Mouse (Mus musculus): ENCODE data around the gene Unc13d. TPM values are rescaled to one million over a fixed set of nuclear protein-coding genes. Genes with fewer than 3 reads are reported as not detected.
A peak's percentile ranks its signal among the peaks of the same experiment; 100 is the strongest.

Gene Unc13d
- polyA plus RNA-seq, 1 experiment from 2014 or later, result 0.19 TPM

DNA sequence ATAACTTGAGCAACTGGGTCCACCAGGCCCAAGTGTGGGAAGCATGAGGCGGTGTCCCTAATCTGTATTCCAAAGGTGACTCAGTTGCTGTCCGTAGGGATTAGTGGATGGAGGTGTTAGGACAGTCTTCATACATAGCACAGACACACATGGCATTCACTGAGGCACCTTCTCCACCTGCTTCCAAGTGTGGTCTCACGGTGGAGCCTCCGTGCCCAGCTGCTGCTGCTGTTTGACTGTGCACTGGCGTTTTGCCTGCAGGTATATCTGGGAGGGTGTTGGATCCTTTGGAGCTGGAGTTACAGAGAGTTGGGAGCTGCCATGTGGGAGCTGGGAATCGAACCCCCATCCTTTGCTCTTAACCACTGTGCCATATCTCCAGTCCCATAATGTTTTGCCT lies 43.2 kb downstream of the Unc13d start:
- ATAC-seq, result no peak
- DNase-seq (ENCODE audit: low spot score), result no peak
- 94% methylated on average over 6 of the region's 6 CpGs for WGBS
- peaks cover 10% of the 10 kb centered on the region for H3K4me1 ChIP-seq (ENCODE audit: control insufficient read depth, insufficient read depth, low read length)
- H3K4me2 ChIP-seq (ENCODE audit: low read length), result no peak overlapping the region
- no peaks in the 10 kb centered on the region for H3K9me3 ChIP-seq (replicated peaks; ENCODE audit: control insufficient read depth, low read length)
- H3K27me3 ChIP-seq (replicated peaks; ENCODE audit: control insufficient read depth, insufficient read depth, low read length), result no peaks in the 10 kb centered on the region
- no peak overlapping the region for H3K9ac ChIP-seq (ENCODE audit: low read length)
- peaks cover 22% of the 10 kb centered on the region for H3K36me3 ChIP-seq (ENCODE audit: control insufficient read depth, insufficient read depth, low read length)
- no peak overlapping the region for H3K4me3 ChIP-seq (ENCODE audit: low read depth, low read length)
- H3K27ac ChIP-seq (ENCODE audit: low read depth, low read length), result no peak overlapping the region

DNA sequence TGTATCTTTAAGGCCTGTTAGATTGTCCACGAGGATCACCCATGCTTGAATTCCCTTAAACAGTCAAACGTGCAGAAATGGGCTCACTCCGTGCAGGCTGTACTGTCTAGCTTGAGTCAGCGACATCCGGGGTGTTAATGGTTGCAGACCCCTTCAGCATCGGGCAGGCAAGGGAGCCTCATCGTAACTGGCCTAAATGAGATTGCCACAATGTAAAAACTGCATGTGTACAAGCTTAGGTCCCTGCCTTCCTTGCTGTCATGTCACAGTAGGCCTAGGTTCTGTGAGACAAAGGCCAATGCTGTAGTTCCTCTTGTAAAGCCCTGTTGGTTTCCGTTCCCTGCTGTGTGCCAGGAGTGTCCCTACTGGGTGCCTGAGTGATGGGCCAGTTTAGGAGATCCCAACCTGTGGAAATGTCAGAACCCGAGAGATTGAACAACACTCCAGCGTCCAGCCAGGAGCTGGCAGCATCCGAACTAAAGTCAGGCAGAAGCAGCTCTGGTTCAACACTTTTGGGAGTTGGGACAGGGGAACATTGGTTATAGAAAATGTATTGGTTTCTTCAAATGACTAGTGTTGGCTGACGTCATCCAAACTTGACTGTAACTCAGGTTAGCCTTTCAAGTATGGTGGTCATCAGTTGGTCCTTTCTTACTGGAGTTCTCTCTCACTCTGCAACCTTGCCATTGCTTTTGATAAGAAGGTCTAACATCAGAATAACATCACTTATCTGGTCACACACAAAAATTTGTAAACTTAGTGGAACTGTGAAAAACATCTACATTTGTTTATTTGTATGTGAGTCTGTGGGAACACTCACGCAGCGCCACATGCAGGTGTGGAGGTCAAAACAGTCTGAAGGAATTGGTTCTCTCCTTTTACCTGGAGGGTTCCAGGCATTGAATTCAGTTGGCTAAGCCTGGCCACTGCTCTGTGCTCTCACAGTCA lies 46.6 kb downstream of the Unc13d start:
- Histone ChIP-seq H3K4me1 (ENCODE audit: control insufficient read depth, insufficient read depth, low read length) (peaks cover 12% of the 10 kb centered on the region), H3K36me3 (ENCODE audit: control insufficient read depth, insufficient read depth, low read length) (0 out of 2 replicates have a peak, but pooled peaks cover 7% of the 10 kb centered on the region), H3K27ac (ENCODE audit: low read depth, low read length) (peak overlapping the region; percentile 98), H3K9me3 (replicated peaks; ENCODE audit: control insufficient read depth, low read length) (no peaks in the 10 kb centered on the region), H3K27me3 (replicated peaks; ENCODE audit: control insufficient read depth, insufficient read depth, low read length) (no peaks in the 10 kb centered on the region), H3K4me3 (ENCODE audit: low read depth, low read length) (peak overlapping the region; percentile 70), H3K9ac (ENCODE audit: low read length) (peak overlapping the region; percentile 89), H3K4me2 (ENCODE audit: low read length) (peak overlapping the region; percentile 94)
- DNase-seq (ENCODE audit: low spot score), result peak; percentile 56
- ATAC-seq, result peak; percentile 17
- 26% methylated on average over 14 of the region's 14 CpGs for WGBS

DNA sequence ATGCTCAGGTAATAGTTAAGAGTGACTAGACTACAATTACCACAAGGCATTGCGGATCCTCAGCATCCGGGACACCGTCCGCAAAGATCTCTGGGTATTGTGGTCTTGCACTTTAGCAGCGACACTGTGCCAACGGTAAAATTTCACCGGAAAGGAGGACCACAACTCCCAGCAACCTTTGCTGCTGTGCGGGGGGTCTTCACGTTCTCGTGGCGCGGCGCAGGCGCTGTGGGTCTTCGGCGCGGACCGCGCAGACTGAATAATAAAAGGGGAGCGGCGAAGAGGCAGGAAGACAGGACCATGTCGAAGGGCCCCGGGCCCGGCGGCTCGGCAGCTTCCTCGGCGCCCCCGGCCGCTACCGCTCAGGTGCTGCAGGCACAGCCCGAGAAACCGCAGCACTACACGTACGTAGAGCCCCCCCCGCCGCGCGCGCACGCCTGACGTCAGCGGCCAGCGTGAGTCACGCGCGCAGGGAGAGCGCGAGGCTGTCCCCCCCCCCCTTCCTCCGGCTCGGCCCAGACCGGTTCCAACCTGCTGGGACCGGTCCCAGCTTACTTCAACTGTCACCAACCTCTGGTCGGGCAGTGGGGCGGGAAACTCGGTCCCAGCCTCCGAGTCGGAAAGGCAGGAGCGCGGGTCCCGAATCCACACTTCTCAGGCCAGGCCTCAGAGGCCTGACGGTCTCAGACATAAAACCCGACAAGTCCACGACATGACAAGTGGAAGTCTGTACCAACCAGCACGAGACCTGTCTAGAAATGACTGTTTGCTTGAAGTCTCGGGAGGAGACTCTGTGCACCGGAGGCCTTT lies 47.5 kb downstream of the Unc13d start, which contains the start of gene Unk:
TSS of gene Unk (plus strand) at position 235 of the 810 bp plus-strand sequence.
- peak within 1 kb of the TSS; percentile 94 for H3K4me2 ChIP-seq (ENCODE audit: low read length)
- H3K27me3 ChIP-seq (replicated peaks; ENCODE audit: control insufficient read depth, insufficient read depth, low read length), result no peaks in the 10 kb centered on the region
- H3K36me3 ChIP-seq (ENCODE audit: control insufficient read depth, insufficient read depth, low read length), result 0 out of 2 replicates have a peak, but pooled peaks cover 7% of the 10 kb centered on the region
- peak within 1 kb of the TSS; percentile 98 for H3K27ac ChIP-seq (ENCODE audit: low read depth, low read length)
- peaks cover 12% of the 10 kb centered on the region for H3K4me1 ChIP-seq (ENCODE audit: control insufficient read depth, insufficient read depth, low read length)
- peak within 1 kb of the TSS; percentile 89 for H3K9ac ChIP-seq (ENCODE audit: low read length)
- WGBS, result under 1% methylated on average over 65 of the region's 67 CpGs
- H3K4me3 ChIP-seq (ENCODE audit: low read depth, low read length), result peak within 1 kb of the TSS; percentile 70
- peak; percentile 96 for ATAC-seq
- no peaks in the 10 kb centered on the region for H3K9me3 ChIP-seq (replicated peaks; ENCODE audit: control insufficient read depth, low read length)
- peak; percentile 100 for DNase-seq (ENCODE audit: low spot score)

DNA sequence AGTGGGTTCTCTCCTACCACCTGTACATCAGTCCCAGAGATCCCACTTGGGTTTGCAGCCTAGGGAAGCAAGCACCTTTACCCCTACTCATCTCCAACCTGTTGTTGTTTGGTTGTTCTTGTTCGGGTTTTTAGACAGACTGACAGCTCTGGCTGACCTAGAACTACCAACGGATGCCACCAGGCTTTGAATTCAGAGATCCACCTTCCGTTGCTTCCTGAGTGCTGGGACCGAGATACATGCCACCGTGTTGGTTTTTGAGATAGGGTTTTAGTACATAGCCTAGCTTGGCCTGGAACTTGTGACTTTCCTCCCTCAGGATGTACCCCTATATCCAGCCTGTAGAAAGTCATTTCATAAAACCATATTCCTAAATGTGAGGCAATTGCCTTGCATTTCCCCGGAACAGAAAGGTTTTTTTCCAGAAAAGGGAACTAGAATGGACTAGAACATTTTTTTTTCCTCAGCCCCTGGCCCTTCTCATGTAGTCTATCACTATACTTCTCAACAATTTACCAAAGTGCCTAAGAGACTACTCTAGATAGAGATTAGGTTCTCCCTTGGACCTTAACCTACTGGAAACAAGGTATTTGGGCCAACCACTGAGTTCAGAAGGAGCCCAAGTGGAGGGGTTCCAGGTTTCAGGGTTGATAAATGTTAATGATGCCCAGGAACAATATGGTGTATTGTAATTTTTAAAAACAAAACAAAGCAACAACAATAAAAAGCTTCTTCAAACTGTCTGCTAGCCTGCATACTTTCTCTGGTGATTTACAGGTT lies 48.5 kb downstream of the Unc13d start:
- H3K36me3 ChIP-seq (ENCODE audit: control insufficient read depth, insufficient read depth, low read length), result 0 out of 2 replicates have a peak, but pooled peaks cover 3% of the 10 kb centered on the region
- peak overlapping the region; percentile 49; the same call in 1 of the 2 replicates for H3K9ac ChIP-seq (ENCODE audit: low read length)
- no peak overlapping the region for H3K27ac ChIP-seq (ENCODE audit: low read depth, low read length)
- no peaks in the 10 kb centered on the region for H3K27me3 ChIP-seq (replicated peaks; ENCODE audit: control insufficient read depth, insufficient read depth, low read length)
- H3K4me3 ChIP-seq (ENCODE audit: low read depth, low read length), result peak overlapping the region; percentile 70
- DNase-seq (ENCODE audit: low spot score) (no peak), ATAC-seq (no peak)
- peaks cover 12% of the 10 kb centered on the region for H3K4me1 ChIP-seq (ENCODE audit: control insufficient read depth, insufficient read depth, low read length)
- peak overlapping the region; percentile 49 for H3K4me2 ChIP-seq (ENCODE audit: low read length)
- WGBS, result 90% methylated on average over 6 of the region's 6 CpGs
- H3K9me3 ChIP-seq (replicated peaks; ENCODE audit: control insufficient read depth, low read length), result no peaks in the 10 kb centered on the region

DNA sequence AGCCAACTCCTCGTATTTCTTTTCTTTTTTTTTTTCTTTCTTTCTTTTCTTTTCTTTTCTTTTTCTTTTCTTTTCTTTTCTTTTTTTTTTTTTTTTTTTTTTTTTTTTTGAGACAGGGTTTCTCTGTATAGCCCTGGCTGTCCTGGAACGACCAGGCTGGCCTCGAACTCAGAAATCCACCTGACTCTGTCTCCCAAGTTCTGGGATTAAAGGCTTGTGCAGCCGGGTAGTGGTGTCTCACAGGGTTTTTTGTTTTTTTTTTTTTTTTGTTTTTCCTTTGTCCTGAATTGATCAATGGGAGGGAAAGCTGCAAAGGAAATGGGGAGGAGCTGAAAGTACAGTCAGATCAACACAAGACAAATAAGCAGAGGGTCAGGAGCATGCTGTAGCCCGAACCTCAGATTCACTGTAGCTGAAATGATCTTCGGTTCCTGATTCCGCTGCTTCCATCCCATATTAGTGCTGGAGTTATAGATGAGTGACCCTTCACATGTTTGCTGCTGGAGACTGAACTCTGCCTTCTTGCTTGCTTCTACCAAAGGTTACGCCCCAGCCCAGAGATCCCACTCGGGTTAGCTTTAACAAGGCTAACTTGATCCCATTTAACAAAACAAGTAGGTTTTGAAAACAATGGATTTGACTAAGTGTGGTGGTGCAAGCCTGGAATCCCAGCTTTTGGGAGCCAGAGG lies 49.4 kb downstream of the Unc13d start:
- Histone ChIP-seq H3K9ac (ENCODE audit: low read length) (no peak overlapping the region), H3K4me3 (ENCODE audit: low read depth, low read length) (no peak overlapping the region), H3K27me3 (replicated peaks; ENCODE audit: control insufficient read depth, insufficient read depth, low read length) (no peaks in the 10 kb centered on the region), H3K4me1 (ENCODE audit: control insufficient read depth, insufficient read depth, low read length) (peaks cover 12% of the 10 kb centered on the region), H3K36me3 (ENCODE audit: control insufficient read depth, insufficient read depth, low read length) (peaks cover 5% of the 10 kb centered on the region; the same call in 1 of the 2 replicates), H3K9me3 (replicated peaks; ENCODE audit: control insufficient read depth, low read length) (no peaks in the 10 kb centered on the region), H3K4me2 (ENCODE audit: low read length) (no peak overlapping the region), H3K27ac (ENCODE audit: low read depth, low read length) (no peak overlapping the region)
- WGBS, result 74% methylated on average over 9 of the region's 9 CpGs
- DNase-seq (ENCODE audit: low spot score), result no peak
- no peak for ATAC-seq

DNA sequence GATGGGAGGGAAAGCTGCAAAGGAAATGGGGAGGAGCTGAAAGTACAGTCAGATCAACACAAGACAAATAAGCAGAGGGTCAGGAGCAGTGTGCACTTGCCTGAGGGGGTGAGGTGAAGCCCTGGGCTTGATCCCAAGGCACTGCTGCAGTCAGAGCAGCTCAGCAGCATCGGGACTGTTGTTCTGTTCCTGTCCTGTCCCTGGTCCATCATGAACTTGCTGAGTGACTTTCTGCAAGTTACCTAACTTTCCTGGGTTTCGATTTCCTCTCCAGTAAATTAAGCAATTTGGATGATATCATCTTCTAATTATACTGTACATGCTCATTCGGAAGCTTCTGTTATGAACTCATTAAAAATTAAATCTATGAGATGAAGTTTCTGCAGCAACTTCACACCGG lies 50.0 kb downstream of the Unc13d start, which contains the start of gene H3f3b:
TSS of gene H3f3b (minus strand) at position 207 of the 400 bp plus-strand sequence.
- DNase-seq (ENCODE audit: low spot score), result no peak
- no peak for ATAC-seq
- WGBS, result 86% methylated on average over 4 of the region's 4 CpGs
- Histone ChIP-seq H3K36me3 (ENCODE audit: control insufficient read depth, insufficient read depth, low read length) (peaks cover 4% of the 10 kb centered on the region; the same call in 1 of the 2 replicates), H3K27me3 (replicated peaks; ENCODE audit: control insufficient read depth, insufficient read depth, low read length) (no peaks in the 10 kb centered on the region), H3K4me3 (ENCODE audit: low read depth, low read length) (no peak within 1 kb of the TSS), H3K4me2 (ENCODE audit: low read length) (no peak within 1 kb of the TSS), H3K9me3 (replicated peaks; ENCODE audit: control insufficient read depth, low read length) (no peaks in the 10 kb centered on the region), H3K4me1 (ENCODE audit: control insufficient read depth, insufficient read depth, low read length) (peaks cover 12% of the 10 kb centered on the region), H3K9ac (ENCODE audit: low read length) (no peak within 1 kb of the TSS), H3K27ac (ENCODE audit: low read depth, low read length) (no peak within 1 kb of the TSS)

DNA sequence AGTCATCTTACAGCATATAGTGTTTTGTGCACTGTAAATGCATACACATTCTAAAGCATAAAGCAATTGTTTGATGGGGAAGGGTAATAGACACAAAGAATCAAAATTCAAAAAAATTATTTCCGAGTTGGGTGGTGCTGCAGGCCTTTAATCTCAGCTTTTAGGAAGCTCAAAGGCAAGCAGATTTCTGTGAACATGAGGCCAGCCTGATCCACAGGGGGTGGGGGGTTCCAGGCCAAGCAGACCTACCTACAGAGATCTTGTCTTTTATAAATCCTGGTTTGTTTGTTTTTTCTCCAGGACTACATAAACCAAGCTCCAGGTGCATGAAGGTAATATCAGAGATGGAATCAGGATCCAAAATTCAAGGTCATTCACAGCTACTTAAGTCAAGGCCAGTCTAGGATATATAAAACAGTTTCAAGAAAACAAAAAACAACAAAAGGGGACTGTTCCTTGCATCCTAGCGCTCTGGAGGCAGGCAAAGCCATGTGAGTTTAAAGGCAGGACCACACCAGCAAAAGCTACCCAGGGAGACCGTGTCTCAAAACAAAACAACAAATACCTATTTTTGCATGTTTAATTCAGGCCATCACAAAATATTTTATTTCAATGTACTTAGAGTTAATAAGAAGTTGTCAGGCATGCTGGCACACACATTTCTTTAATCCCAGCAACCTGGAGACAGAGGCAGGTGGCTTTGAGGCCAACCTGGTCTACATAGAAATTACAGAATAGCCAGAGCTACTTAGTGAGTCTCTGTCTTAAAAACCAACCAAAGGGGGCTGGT lies 52.5 kb downstream of the Unc13d start:
- Histone ChIP-seq H3K4me1 (ENCODE audit: control insufficient read depth, insufficient read depth, low read length) (peaks cover 10% of the 10 kb centered on the region; the same call in 1 of the 2 replicates), H3K36me3 (ENCODE audit: control insufficient read depth, insufficient read depth, low read length) (peaks cover 20% of the 10 kb centered on the region; the same call in 1 of the 2 replicates), H3K27me3 (replicated peaks; ENCODE audit: control insufficient read depth, insufficient read depth, low read length) (no peaks in the 10 kb centered on the region), H3K4me2 (ENCODE audit: low read length) (no peak overlapping the region), H3K27ac (ENCODE audit: low read depth, low read length) (no peak overlapping the region), H3K9ac (ENCODE audit: low read length) (no peak overlapping the region), H3K9me3 (replicated peaks; ENCODE audit: control insufficient read depth, low read length) (no peaks in the 10 kb centered on the region), H3K4me3 (ENCODE audit: low read depth, low read length) (no peak overlapping the region)
- no peak for ATAC-seq
- WGBS, result 93% methylated on average over 3 of the region's 3 CpGs
- no peak for DNase-seq (ENCODE audit: low spot score)

Data from forebrain, embryonic 14.5 days (tissue).